Mouse (Mus musculus): ENCODE measurements at regions not wholly inside any gene's neighbourhood (a gene's known extent, or its start where the extent isn't known, plus 50 kb on each side); places are given as distances from the start of the nearest gene placed in this dataset.

GRCm38 (mm10) chr3:66738201-66739062 is 242.8 kb upstream of the Rsrc1 start:
- DNase-seq = peak; percentile 62 to 65

GRCm38 (mm10) chr3:66739356-66740014 is 241.7 kb upstream of the Rsrc1 start:
- no peak for DNase-seq

DNA sequence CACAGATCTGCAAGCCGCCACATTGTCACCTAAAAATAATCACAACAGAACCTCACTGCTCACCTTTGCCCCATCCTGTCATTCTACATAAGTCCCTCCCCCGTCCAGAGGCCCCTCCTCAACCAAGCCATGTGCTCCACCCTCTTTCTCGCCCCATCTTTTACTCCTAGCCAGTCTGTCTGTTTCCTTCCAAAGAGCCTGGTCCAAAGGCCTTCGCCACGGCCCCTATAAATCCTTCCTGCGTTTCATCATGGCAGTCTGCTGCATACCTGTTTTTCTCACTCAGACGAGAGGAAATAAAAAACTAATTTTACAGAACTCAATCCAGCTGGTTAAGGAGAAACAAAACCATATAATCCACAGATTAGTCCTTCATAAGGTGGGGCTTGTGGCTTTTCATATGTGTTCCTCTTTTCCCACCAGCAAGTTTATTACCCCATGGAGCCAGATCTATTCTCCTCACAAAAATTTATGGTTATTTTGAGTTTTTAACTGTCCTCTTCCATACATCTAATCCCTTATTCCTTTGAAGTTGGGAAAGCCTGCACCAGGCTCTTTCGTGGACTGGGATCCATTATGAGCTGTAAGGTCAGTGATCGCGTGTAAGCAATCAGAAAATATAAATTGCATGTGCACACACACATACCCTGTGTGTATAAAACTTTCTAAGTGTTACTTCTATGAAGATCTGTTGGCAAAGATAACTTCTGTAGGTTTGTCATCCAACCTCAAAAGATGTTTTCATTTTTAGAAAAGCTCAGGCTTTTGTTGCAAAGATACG is 236.9 kb upstream of the Rsrc1 start:
- DNase-seq = no peak

- DNase-seq = no peak
These were observed 234.7 kb upstream of the Rsrc1 start for GRCm38 (mm10) chr3:66746373-66747072.

- DNase-seq = no peak
These were observed 234.0 kb upstream of the Rsrc1 start for GRCm38 (mm10) chr3:66747073-66747710.

- DNase-seq = no peak
These were observed 223.0 kb upstream of the Rsrc1 start for GRCm38 (mm10) chr3:66758141-66758540.

DNA sequence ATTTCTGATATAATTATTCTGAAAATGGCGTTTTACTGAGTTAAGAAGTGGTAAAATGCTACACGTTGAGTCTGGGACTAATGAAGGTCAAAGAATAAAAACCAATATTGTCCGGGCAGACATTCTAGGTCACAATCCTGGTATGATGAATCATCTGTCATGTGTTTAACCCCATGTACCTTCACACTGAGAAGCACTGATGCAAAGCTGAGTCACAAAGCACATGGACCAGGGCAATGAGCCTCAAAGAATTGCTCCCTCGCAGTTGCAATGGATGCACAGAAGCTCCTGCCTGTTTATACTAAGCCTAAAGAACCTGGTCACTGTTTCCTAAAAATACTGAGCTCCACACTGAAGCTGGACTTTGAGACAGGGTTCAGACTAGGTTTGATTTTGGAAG is 221.3 kb upstream of the Rsrc1 start:
- peak in 1 of 2 experiments; percentile 6 for DNase-seq

DNA sequence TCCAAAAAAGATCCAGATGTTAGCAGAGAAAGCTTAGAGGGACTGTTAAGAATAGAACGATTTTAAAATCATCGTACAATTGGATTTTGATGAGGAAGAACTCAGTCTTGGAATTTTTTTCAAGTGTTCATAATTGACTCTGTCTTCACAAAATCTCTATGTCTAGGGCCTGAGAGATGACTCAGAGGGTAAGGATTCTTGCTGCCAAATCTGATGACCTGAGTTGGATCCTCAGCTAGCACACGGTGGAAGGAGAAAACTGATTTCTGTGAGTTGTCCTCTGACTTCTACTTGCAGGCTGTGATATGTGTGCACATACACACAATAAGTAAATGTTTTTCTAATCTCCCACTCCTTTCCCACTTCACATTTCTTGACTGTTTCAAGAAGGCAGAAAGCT is 218.7 kb upstream of the Rsrc1 start:
- DNase-seq = no peak

- peak; percentile 39 to 57 for DNase-seq
These were observed 183.7 kb upstream of the Rsrc1 start for GRCm38 (mm10) chr3:66797351-66798010.

DNA sequence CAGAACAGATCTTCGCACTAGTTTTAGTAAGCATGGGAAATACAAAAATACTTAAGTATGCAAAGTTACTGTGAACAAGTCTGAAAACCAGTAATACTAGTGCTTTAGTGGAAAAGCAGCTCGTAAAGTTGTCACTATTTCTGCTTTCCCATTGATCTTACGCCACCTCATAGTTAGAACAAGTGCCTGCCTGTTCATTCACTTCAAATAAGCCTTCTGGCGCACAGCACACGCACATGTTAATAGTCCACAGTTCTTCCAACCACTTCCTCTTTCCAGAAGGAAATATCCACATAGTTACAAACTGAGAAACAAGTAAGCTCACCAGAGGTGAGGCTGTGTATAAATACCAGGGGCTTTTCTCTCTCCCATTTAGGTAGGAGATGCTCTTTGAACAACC is 182.9 kb upstream of the Rsrc1 start:
- DNase-seq = no peak

DNA sequence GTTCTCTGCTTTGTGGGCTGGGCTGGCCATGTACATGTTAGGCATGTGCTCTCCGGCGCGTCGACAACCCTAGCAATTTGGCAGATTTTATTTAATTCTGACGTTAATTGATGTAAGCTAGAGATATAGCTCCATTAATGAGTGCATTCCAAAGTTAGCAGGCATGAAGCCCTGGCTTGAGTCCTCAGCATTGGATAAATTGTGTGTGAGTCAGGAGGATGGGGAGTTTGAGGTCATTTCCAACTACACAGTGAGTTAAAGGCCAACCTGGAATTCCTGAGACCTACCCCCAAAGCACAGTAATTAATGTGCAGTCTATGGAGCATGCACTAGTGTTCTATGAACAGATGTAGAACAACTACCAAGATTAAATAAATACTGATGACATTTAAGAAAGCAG is 178.7 kb upstream of the Rsrc1 start:
- no peak for DNase-seq

- no peak for DNase-seq
These were observed 175.0 kb upstream of the Rsrc1 start for GRCm38 (mm10) chr3:66806176-66806575.

GRCm38 (mm10) chr3:66812686-66813445 is 168.3 kb upstream of the Rsrc1 start:
- no peak for DNase-seq

GRCm38 (mm10) chr3:66825761-66826160 is 155.4 kb upstream of the Rsrc1 start:
- DNase-seq = no peak
